Mouse (Mus musculus) brain, embryonic 14.5 days (tissue): ENCODE data around the gene Bcr.

Experiments
- CTCF ChIP-seq: fragments of 200-500 bp; IDR thresholded peaks from 2 replicates; pipeline ENCODE4 v1.5.1; 2012; ENCODE audit warnings: inconsistent platforms, mild to moderate bottlenecking, moderate library complexity, borderline replicate concordance; ENCODE audit not compliant: insufficient read depth, insufficient read length; ENCODE audit errors: extremely low read depth
- POLR2A ChIP-seq: fragments of 200-500 bp; IDR thresholded peaks from 2 replicates; pipeline ENCODE4 v1.6.1; 2012; ENCODE audit warnings: mild to moderate bottlenecking, inconsistent platforms, borderline replicate concordance; ENCODE audit not compliant: poor library complexity, insufficient read depth, insufficient read length, severe bottlenecking; ENCODE audit errors: extremely low read depth

DNA sequence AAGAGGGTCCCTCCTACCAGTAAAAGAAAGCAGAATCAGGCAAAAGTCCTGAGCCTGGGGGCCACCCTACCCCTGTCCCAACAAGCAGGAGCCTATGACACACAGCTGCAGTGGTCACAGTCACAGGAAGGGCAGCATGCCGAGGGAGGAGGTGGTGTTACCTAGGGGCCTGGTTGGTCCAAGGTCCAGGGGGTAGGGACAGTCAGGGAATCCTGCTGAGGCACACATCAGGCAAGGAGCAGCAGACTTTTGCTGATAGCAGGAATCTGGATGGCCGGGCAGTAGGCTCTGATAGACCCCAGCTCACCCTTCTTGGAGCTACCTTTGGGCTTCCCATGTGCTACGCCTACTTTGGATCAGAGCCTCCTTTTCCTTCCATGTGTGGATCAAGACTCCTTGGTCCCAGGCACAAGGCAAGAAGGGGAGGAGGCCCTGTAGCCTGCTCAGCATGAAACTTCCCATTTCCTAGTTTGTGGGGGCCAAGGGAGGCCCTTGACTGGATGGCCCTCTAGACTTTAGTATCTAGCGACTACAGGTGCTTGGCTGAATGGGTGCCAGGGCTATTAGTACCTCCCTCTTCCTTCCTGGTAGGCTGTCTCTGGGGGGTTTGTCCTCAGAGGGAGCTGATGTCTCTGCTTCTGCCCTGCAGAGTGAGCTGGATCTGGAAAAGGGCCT lies 70.1 kb downstream of the Bcr start:
- no peak for TF ChIP-seq CTCF
- TF ChIP-seq POLR2A = no peak
